Mouse (Mus musculus): Measurements from ENCODE around the gene Atp11c.

The Atp11c gene

GRCm38 (mm10) chrX:60592598-60592997 is at the start of gene Atp11c:
Gene Atp11c (minus strand): TSS chrX:60592698.
- DNase-seq (ENCODE audit: low spot score in 2 of 2) = no peak

GRCm38 (mm10) chrX:60609202-60609601 is 16.7 kb upstream of the Atp11c start:
- DNase-seq (ENCODE audit: low spot score in 2 of 2) = peak; percentile 21 to 28

GRCm38 (mm10) chrX:60570539-60570938 is 22.0 kb downstream of the Atp11c start:
- DNase-seq (ENCODE audit: low spot score in 2 of 2) = no peak

- DNase-seq (ENCODE audit: low spot score in 2 of 2) = no peak
Measured at GRCm38 (mm10) chrX:60569047-60569446, 23.5 kb downstream of the Atp11c start.

- no peak for DNase-seq (ENCODE audit: low spot score in 2 of 2)
Measured at GRCm38 (mm10) chrX:60555242-60555641, 37.3 kb downstream of the Atp11c start.

- peak; percentile 54 to 66 for DNase-seq (ENCODE audit: low spot score in 2 of 2)
Measured at GRCm38 (mm10) chrX:60547444-60548304, 44.8 kb downstream of the Atp11c start.

GRCm38 (mm10) chrX:60547098-60547443 is 45.4 kb downstream of the Atp11c start:
- no peak for DNase-seq (ENCODE audit: low spot score in 2 of 2)

GRCm38 (mm10) chrX:60545906-60546305 is 46.6 kb downstream of the Atp11c start:
- DNase-seq (ENCODE audit: low spot score in 2 of 2) = no peak

- DNase-seq (ENCODE audit: low spot score in 2 of 2) = no peak
Measured at GRCm38 (mm10) chrX:60545444-60545843, 47.1 kb downstream of the Atp11c start.

GRCm38 (mm10) chrX:60544098-60544497 is 48.4 kb downstream of the Atp11c start:
- no peak for DNase-seq (ENCODE audit: low spot score in 2 of 2)

- DNase-seq (ENCODE audit: low spot score in 2 of 2) = peak; percentile 16 to 21
Measured at GRCm38 (mm10) chrX:60542901-60543300, 49.6 kb downstream of the Atp11c start.

- DNase-seq (ENCODE audit: low spot score in 2 of 2) = no peak
Measured at GRCm38 (mm10) chrX:60539149-60539548, 53.3 kb downstream of the Atp11c start, which contains the start of gene Gm7073. Gene Gm7073 (minus strand): TSS chrX:60539249.

- peak; percentile 16 to 49 for DNase-seq (ENCODE audit: low spot score in 2 of 2)
Measured at GRCm38 (mm10) chrX:60503995-60504394, 88.5 kb downstream of the Atp11c start.

GRCm38 (mm10) chrX:60497750-60498149 is 94.7 kb downstream of the Atp11c start:
- DNase-seq (ENCODE audit: low spot score in 2 of 2) = no peak

- DNase-seq (ENCODE audit: low spot score in 2 of 2) = no peak
Measured at GRCm38 (mm10) chrX:60495308-60495707, 97.2 kb downstream of the Atp11c start.

GRCm38 (mm10) chrX:60463786-60464185 is 128.7 kb downstream of the Atp11c start:
- no peak for DNase-seq (ENCODE audit: low spot score in 2 of 2)

GRCm38 (mm10) chrX:60414563-60415111 is 177.9 kb downstream of the Atp11c start:
- no peak for DNase-seq (ENCODE audit: low spot score in 2 of 2)

- no peak for DNase-seq (ENCODE audit: low spot score in 2 of 2)
Measured at GRCm38 (mm10) chrX:60405681-60406080, 186.8 kb downstream of the Atp11c start.

GRCm38 (mm10) chrX:60404668-60405044 is 187.8 kb downstream of the Atp11c start:
- DNase-seq (ENCODE audit: low spot score in 2 of 2) = peak; percentile 92

- peak; percentile 30 to 54 for DNase-seq (ENCODE audit: low spot score in 2 of 2)
Measured at GRCm38 (mm10) chrX:60403764-60404667, 188.5 kb downstream of the Atp11c start.

- peak; percentile 19 for DNase-seq (ENCODE audit: low spot score in 2 of 2)
Measured at GRCm38 (mm10) chrX:60403062-60403763, 189.3 kb downstream of the Atp11c start.

GRCm38 (mm10) chrX:60394292-60394691 is 198.2 kb downstream of the Atp11c start:
- no peak for DNase-seq (ENCODE audit: low spot score in 2 of 2)
